Mouse (Mus musculus) right cerebral cortex, postnatal 10 days (tissue): ENCODE data around the gene Plbd1.

ENCODE experiments used
- DNase-seq, 2 experiments: peaks; one replicate each; pipeline ENCODE4 v3.0.0; 2021; ENCODE audit warnings: low spot score in 2 of 2

The Plbd1 gene

GRCm38 (mm10) chr6:136650664-136651063 lies 11.1 kb downstream of the Plbd1 start:
- DNase-seq = no peak

DNA sequence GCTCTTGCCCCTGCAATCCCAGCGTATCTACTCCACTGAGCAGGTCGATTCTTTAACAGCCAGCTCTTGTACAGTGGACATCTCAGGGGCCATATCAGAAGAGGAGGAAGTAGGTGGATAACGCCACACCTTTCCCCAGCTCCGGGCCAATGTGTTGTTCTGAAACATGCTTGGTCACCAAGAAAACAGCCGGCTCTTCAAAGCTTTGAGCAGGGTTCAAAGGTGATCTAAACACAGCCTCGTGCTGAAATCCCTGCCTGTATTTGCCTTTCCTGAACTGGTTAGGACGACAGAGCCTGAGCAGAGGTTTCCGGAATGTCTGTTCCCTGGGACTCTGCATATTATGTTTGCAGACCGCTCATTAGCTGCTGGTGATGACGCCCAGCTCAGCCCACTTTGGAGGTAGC lies 14.3 kb downstream of the Plbd1 start:
- DNase-seq = no peak

DNA sequence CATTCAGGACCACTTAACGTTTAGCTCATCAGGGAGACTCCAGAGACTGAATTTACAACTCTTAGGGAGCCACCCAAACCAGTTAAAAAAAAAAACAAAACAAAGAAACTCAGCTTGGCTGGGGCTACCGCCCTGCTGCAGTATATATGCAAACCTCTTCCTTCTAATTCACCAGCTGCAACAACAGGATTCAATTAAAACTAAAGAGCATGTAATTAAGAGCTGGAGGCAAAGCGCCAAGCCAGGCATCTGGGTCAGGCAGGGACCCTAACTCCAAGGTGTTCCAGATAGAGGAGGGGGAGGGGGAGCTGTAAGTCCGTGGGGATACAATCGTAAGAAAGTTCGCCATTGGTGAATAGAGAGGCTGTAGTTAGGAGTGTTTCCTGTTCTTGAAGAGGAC lies 15.5 kb downstream of the Plbd1 start:
- DNase-seq = no peak

- DNase-seq = no peak
Observed at GRCm38 (mm10) chr6:136645754-136646153, 16.0 kb downstream of the Plbd1 start.

GRCm38 (mm10) chr6:136644171-136644570 lies 17.6 kb downstream of the Plbd1 start:
- no peak for DNase-seq

- DNase-seq = no peak
Observed at GRCm38 (mm10) chr6:136634982-136635381, 26.7 kb downstream of the Plbd1 start.

DNA sequence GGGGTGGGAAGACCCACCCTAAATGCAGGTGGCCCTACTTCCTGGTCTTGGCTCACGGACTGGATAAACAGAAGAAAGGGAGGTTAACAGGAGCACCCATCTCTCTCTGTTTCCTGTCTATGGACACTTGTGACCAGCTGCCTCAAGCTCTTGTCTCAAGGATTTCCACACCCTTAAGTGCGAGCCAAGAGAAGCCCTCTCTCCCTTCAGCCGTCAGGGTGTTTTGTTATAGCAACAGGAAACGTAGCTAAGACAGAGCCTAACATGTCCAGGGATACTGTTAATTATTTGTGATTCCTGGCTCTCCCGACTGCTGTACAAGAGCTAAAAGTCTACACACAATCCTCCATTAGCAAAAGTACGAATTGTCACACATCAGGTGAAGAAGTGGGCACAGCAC lies 28.0 kb downstream of the Plbd1 start:
- no peak for DNase-seq

DNA sequence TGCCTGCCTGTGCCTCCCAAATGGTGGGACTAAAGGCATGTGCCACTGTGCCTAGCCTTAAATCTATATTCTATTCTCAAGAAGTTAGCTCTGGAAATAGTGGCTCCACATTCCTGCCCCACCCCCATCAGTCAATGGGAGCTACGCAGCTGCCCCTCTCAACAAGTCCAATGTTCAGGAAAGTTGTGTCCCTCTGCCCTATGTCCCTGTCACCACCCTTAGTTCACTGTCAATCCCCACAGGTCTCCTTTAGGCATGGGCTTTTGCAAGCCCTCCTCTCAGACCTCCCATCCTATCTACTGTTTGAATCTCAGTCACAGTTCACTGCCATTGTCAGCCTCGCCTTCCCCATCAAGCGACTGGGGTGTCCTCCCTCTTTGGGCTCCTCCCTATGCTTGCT lies 28.6 kb downstream of the Plbd1 start:
- DNase-seq = no peak

- no peak for DNase-seq
Observed at GRCm38 (mm10) chr6:136631945-136632534, 29.7 kb downstream of the Plbd1 start.

DNA sequence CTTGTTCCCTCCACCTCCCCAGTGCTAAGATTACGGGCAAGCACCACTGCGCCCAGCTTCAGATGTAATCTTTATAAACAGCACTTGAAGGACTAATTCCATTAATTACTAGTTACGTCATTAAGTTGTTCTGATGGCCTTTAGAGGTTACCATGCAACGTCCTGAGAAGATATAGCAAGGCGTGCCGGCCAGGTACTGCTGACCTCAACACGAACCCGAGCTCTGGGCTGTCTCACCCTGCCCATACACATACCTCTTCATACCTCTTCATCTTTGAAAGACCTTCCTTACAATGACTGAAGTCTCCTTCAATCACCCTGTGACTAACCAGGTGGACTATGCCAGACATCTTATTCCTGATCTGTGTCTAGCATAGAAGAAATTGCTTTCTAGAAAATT lies 30.2 kb downstream of the Plbd1 start:
- no peak for DNase-seq

DNA sequence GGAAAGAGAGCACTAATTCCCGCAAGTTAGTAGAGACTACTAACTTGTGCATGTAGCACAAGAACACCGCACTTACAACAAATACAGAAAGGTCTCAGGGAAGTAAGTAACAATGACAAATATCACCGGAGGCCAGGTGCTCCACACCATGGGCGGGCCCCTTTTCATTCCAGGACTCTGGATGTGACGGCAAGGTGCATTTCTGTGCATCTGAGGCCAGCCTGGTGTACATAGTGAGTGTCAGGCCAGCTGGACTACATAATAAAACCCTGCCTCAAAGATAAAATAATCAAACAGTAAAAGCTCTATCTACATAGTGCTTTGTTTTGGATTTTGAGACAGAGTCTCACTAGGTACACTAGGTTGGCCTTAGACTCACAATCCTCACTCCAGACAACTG lies 32.1 kb downstream of the Plbd1 start:
- DNase-seq = no peak

GRCm38 (mm10) chr6:136625421-136625820 lies 36.3 kb downstream of the Plbd1 start:
- DNase-seq = no peak

DNA sequence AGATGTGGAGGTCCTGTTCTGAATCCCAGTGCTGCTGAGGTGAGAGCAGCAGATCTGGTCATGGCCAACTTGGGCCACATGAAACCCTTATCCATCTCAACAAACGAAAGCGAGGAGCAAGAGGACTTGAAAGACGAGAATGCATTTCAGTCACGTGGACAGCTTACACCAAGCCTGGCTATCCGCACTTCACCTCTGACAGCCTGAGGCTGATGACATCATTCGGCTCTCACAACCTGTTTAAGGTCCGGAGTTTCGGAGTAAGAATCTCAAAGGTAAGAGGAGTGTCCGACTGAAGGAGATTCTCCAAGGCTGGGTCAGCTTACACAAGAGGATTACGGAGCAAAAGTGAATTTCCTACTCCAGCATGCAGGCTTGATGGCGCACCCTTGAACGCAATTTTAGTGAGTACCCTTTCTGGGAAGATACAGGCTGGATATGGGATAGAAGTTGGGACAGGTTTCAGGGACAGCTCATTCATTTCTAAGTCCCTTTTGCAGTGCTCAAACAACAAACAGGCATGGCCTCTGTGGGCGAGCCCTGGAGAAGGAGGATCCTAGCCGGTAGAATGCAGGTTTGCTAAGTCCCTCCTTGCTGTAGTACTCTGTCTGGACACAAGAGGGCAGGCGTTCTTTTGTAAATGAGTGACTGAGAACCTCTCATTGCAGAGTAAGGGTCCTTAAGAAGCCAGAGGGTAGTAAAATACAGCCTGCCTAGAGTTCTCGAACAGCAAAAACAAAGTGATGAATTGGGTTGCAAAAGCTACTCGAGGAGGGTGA lies 41.2 kb downstream of the Plbd1 start:
- peak; percentile 77 to 85 for DNase-seq

GRCm38 (mm10) chr6:136614156-136614555 lies 47.6 kb downstream of the Plbd1 start:
- no peak for DNase-seq

GRCm38 (mm10) chr6:136612312-136612711 lies 49.4 kb downstream of the Plbd1 start:
- no peak for DNase-seq

DNA sequence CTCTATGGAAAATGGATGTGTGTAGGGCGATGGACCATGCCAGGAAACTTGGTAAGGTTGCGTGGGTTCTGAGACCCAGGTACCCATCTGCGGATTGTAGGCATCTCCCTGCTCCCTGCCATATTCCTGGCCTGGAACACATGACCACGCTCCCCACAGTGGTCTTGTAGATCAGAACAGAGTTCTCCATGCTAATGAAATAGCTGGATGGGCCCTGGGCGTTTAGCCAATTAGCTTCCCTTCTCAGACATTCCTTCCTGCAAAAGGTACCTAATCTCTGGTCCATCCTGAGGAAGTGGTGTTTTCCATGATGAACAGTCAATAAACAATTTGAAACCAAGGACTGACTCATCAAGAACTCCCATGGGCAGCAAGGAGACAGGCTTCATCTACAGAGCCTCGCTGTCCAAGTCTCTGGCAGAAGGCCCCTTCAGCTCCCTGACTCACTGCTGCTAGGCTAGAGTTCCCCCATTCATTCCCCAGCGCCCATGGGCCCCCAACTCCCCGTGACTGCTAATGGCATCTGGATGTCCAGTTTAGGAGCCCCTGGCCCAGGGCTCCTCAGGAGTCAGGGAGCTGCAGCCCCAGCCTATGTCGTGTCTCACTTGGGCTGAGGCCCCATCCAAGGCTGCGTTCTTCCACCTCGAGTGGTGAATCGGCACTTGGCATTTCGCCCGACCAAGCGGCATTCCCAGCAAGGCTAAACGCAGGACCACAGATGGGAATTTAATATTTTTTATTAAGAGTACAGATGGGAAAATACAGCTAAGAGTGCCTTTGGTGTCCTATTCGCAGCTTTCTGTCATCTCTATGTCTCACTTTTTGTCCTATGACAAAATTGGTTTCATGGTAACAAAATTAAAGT lies 50.1 kb downstream of the Plbd1 start:
- no peak for DNase-seq

GRCm38 (mm10) chr6:136602601-136603000 lies 59.1 kb downstream of the Plbd1 start:
- DNase-seq = no peak

GRCm38 (mm10) chr6:136594541-136594940 lies 67.2 kb downstream of the Plbd1 start:
- no peak for DNase-seq

DNA sequence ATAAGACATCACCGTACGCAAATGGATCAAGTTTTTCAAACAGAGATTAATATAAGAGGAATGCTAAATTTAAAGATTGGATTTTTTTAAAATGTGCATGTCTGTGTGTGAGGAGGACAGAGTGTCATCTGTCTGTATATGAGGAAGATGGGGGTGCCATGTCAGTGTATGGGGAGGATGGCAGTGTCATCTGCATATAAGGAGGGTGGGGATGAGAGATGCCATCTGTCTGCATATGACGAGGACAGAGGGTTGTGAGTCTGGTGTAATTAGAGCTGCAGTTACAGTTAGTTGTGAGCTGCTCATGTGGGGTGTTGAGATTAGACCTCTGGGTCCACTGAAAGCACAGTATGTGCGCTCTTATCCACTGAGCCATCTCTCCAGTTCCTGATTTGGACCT lies 71.0 kb downstream of the Plbd1 start:
- DNase-seq = no peak

DNA sequence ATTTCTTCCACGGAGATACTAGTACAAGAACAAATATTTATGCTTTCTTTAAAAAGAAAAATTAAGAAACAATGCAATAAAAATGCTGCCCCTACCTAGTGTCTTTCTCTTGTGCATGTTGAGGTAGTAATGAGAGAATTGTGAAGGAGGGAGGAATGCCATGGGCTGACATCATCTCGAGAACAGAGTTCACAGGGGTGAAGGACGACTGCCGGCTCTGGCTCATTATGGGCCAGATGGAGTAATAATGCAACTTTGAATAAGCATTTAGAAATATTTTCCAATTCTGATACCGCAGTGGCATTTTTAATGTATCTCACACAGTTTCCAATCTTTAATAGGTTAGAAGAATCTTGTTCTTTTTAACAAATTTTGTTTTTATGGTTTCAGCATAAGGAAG lies 95.7 kb downstream of the Plbd1 start:
- DNase-seq = no peak
